Mouse (Mus musculus) midbrain, embryonic 10.5 days (tissue): Measurements from ENCODE around the gene Thbd. TPM values are rescaled to one million over a fixed set of nuclear protein-coding genes. Genes with fewer than 3 reads are reported as not detected.

ENCODE experiments used
- DNase-seq: peaks from one replicate; pipeline ENCODE4 v3.0.0-alpha.2; 2017; ENCODE audit warnings: low spot score
- H3K27ac ChIP-seq: fragments of 300-500 bp; sonication (generic); replicated peaks from 2 replicates; pipeline ENCODE4 v1.5.1; 2016; ENCODE audit warnings: mild to moderate bottlenecking
- H3K27me3 ChIP-seq: fragments of 300-500 bp; sonication (generic); 2 replicates; pipeline ENCODE4 v1.6.1; 2016; ENCODE audit warnings: low read depth, mild to moderate bottlenecking; ENCODE audit not compliant: poor library complexity, severe bottlenecking
- H3K36me3 ChIP-seq: fragments of 300-500 bp; sonication (generic); 2 replicates; pipeline ENCODE4 v1.6.1; 2016; ENCODE audit warnings: mild to moderate bottlenecking, moderate library complexity
- H3K4me1 ChIP-seq: fragments of 300-500 bp; sonication (generic); 2 replicates; pipeline ENCODE4 v1.6.1; 2016
- H3K4me3 ChIP-seq: fragments of 300-500 bp; sonication (generic); 2 replicates; pipeline ENCODE4 v1.5.1; 2016; ENCODE audit warnings: mild to moderate bottlenecking, moderate library complexity
- H3K9me3 ChIP-seq: fragments of 300-500 bp; sonication (generic); replicated peaks from 2 replicates; pipeline ENCODE4 v1.6.1; 2016; ENCODE audit warnings: mild to moderate bottlenecking
- WGBS: fragments of 180-500 bp; shearing (Covaris S2); methylation state at CpG from one replicate; pipeline ENCODE4 v1.1.7; 2016; 5-methylcytosine and 5-hydroxymethylcytosine counted together
- polyA plus RNA-seq: library from polyadenylated mRNA; unstranded; fragments of >200 nt; fragmentation: Nextera tagmentation; extraction: Ambion mirVana; gene quantifications from 2 replicates; pipeline ENCODE4 v1.2.1, GENCODE M21; 2016

Gene Thbd
- polyA plus RNA-seq, 1 experiment from 2014 or later, result 8.2 TPM

- no peak for DNase-seq
- H3K4me3 ChIP-seq, result no peak overlapping the region
- H3K27ac ChIP-seq, result no peak overlapping the region
- no peaks in the 10 kb centered on the region for H3K36me3 ChIP-seq
- WGBS, result 71% methylated on average over 3 of the region's 3 CpGs
- H3K27me3 ChIP-seq, result no peaks in the 10 kb centered on the region
- no peaks in the 10 kb centered on the region for H3K4me1 ChIP-seq
- no peaks in the 10 kb centered on the region for H3K9me3 ChIP-seq
Measured at GRCm38 (mm10) chr2:148419151-148419550, 11.2 kb upstream of the Thbd start.

- H3K4me1 ChIP-seq, result peaks cover 33% of the 10 kb centered on the region
- 100% methylated on average over 1 of the region's 1 CpGs for WGBS
Measured at GRCm38 (mm10) chr2:148409821-148410220, 1.8 kb upstream of the Thbd start.

GRCm38 (mm10) chr2:148409141-148409540 is 1.2 kb upstream of the Thbd start:
- Histone ChIP-seq H3K36me3 (no peaks in the 10 kb centered on the region), H3K27ac (no peak overlapping the region), H3K27me3 (peaks cover 53% of the 10 kb centered on the region), H3K4me3 (no peak overlapping the region), H3K9me3 (no peaks in the 10 kb centered on the region), H3K4me1 (peaks cover 33% of the 10 kb centered on the region)
- WGBS, result 30% methylated on average over 9 of the region's 9 CpGs
- peak; percentile 75 for DNase-seq

More at GRCm38 (mm10) chr2:148409821-148410220, 1.8 kb upstream of the Thbd start:
- no peak for DNase-seq
- Histone ChIP-seq H3K27me3 (peaks cover 46% of the 10 kb centered on the region), H3K4me3 (no peak overlapping the region), H3K27ac (no peak overlapping the region), H3K9me3 (no peaks in the 10 kb centered on the region), H3K36me3 (no peaks in the 10 kb centered on the region)

GRCm38 (mm10) chr2:148408761-148409120 is 753 bp upstream of the Thbd start:
- DNase-seq, result no peak
- H3K4me1 ChIP-seq, result peaks cover 33% of the 10 kb centered on the region
- WGBS, result 10% methylated on average over 6 of the region's 6 CpGs
- H3K27me3 ChIP-seq, result peaks cover 56% of the 10 kb centered on the region
- H3K4me3 ChIP-seq, result no peak overlapping the region
- H3K36me3 ChIP-seq, result no peaks in the 10 kb centered on the region
- H3K27ac ChIP-seq, result no peak overlapping the region
- H3K9me3 ChIP-seq, result no peaks in the 10 kb centered on the region

GRCm38 (mm10) chr2:148406971-148407869 is 768 bp downstream of the Thbd start:
- H3K4me1 ChIP-seq, result peaks cover 33% of the 10 kb centered on the region
- H3K27me3 ChIP-seq, result peaks cover 59% of the 10 kb centered on the region
- H3K27ac ChIP-seq, result peak overlapping the region; percentile 61; the same call in 1 of the 2 replicates
- WGBS, result 5% methylated on average over 55 of the region's 55 CpGs
- DNase-seq, result peak; percentile 63
- H3K36me3 ChIP-seq, result no peaks in the 10 kb centered on the region
- H3K9me3 ChIP-seq, result no peaks in the 10 kb centered on the region
- H3K4me3 ChIP-seq, result peak overlapping the region; percentile 51

- H3K27me3 ChIP-seq, result peaks cover 59% of the 10 kb centered on the region
- H3K9me3 ChIP-seq, result no peaks in the 10 kb centered on the region
- WGBS, result 11% methylated on average over 34 of the region's 34 CpGs
- H3K36me3 ChIP-seq, result no peaks in the 10 kb centered on the region
- peak; percentile 48 for DNase-seq
- H3K4me1 ChIP-seq, result peaks cover 33% of the 10 kb centered on the region
- H3K4me3 ChIP-seq, result peak overlapping the region; percentile 51
- no peak overlapping the region for H3K27ac ChIP-seq
Measured at GRCm38 (mm10) chr2:148406160-148406970, 1.6 kb downstream of the Thbd start.

GRCm38 (mm10) chr2:148404906-148405305 is 3.1 kb downstream of the Thbd start:
- no peak overlapping the region for H3K27ac ChIP-seq
- H3K27me3 ChIP-seq, result peaks cover 59% of the 10 kb centered on the region
- H3K4me3 ChIP-seq, result no peak overlapping the region
- H3K4me1 ChIP-seq, result peaks cover 33% of the 10 kb centered on the region
- DNase-seq, result no peak
- 76% methylated on average over 5 of the region's 5 CpGs for WGBS
- no peaks in the 10 kb centered on the region for H3K36me3 ChIP-seq
- no peaks in the 10 kb centered on the region for H3K9me3 ChIP-seq

- peaks cover 44% of the 10 kb centered on the region for H3K27me3 ChIP-seq
- H3K4me1 ChIP-seq, result peaks cover 15% of the 10 kb centered on the region
- DNase-seq, result no peak
- no peaks in the 10 kb centered on the region for H3K36me3 ChIP-seq
- H3K9me3 ChIP-seq, result no peaks in the 10 kb centered on the region
- H3K4me3 ChIP-seq, result no peak overlapping the region
- no peak overlapping the region for H3K27ac ChIP-seq
- 81% methylated on average over 1 of the region's 1 CpGs for WGBS
Measured at GRCm38 (mm10) chr2:148402227-148402626, 5.8 kb downstream of the Thbd start.

GRCm38 (mm10) chr2:148398901-148399685 is 8.9 kb downstream of the Thbd start:
- H3K27me3 ChIP-seq, result peaks cover 43% of the 10 kb centered on the region
- no peak overlapping the region for H3K4me3 ChIP-seq
- WGBS, result 91% methylated on average over 5 of the region's 5 CpGs
- no peaks in the 10 kb centered on the region for H3K9me3 ChIP-seq
- DNase-seq, result no peak
- no peaks in the 10 kb centered on the region for H3K36me3 ChIP-seq
- H3K4me1 ChIP-seq, result peaks cover 15% of the 10 kb centered on the region
- H3K27ac ChIP-seq, result no peak overlapping the region

- WGBS, result 83% methylated on average over 1 of the region's 1 CpGs
- peaks cover 15% of the 10 kb centered on the region for H3K4me1 ChIP-seq
- H3K4me3 ChIP-seq, result no peak overlapping the region
- H3K27me3 ChIP-seq, result peaks cover 50% of the 10 kb centered on the region
- no peak overlapping the region for H3K27ac ChIP-seq
- no peaks in the 10 kb centered on the region for H3K9me3 ChIP-seq
- no peaks in the 10 kb centered on the region for H3K36me3 ChIP-seq
- no peak for DNase-seq
Measured at GRCm38 (mm10) chr2:148397784-148398100, 10.2 kb downstream of the Thbd start.

- DNase-seq, result no peak
- peaks cover 15% of the 10 kb centered on the region for H3K4me1 ChIP-seq
- 76% methylated on average over 11 of the region's 11 CpGs for WGBS
- no peak overlapping the region for H3K27ac ChIP-seq
- no peaks in the 10 kb centered on the region for H3K36me3 ChIP-seq
- no peak overlapping the region for H3K4me3 ChIP-seq
- no peaks in the 10 kb centered on the region for H3K9me3 ChIP-seq
- peaks cover 50% of the 10 kb centered on the region for H3K27me3 ChIP-seq
Measured at GRCm38 (mm10) chr2:148397015-148397783, 10.8 kb downstream of the Thbd start.

- H3K36me3 ChIP-seq, result no peaks in the 10 kb centered on the region
- H3K27me3 ChIP-seq, result peaks cover 50% of the 10 kb centered on the region
- peak overlapping the region; percentile 62; the same call in 1 of the 2 replicates for H3K4me3 ChIP-seq
- no peaks in the 10 kb centered on the region for H3K9me3 ChIP-seq
- DNase-seq, result no peak
- 70% methylated on average over 10 of the region's 10 CpGs for WGBS
- peaks cover 15% of the 10 kb centered on the region for H3K4me1 ChIP-seq
- no peak overlapping the region for H3K27ac ChIP-seq
Measured at GRCm38 (mm10) chr2:148396209-148396608, 11.8 kb downstream of the Thbd start.
